Mouse (Mus musculus) ES-E14 (cell line): ENCODE results near the gene Ccr9. TPM values are rescaled to one million over a fixed set of nuclear protein-coding genes. Genes with fewer than 3 reads are reported as not detected.
"Not testable (repeated sequence)": the region's sequence is repeated elsewhere in the genome, so short reads cannot be mapped to it uniquely, and the experiment has no call there.

ENCODE experiments used
- DNase-seq: peaks from one replicate; pipeline ENCODE4 v3.0.0-alpha.2; 2013; ENCODE audit warnings: low read depth, low spot score
- H3K27ac ChIP-seq: 2 replicates; pipeline ENCODE4 v1.5.1; 2012; ENCODE audit warnings: low read depth, mild to moderate bottlenecking, low read length, moderate library complexity, mixed read lengths; ENCODE audit not compliant: poor library complexity, insufficient read depth, severe bottlenecking
- H3K36me3 ChIP-seq: 2 replicates; pipeline ENCODE4 v1.6.1; 2012; ENCODE audit warnings: mild to moderate bottlenecking, low read length, moderate library complexity, mixed read lengths; ENCODE audit not compliant: control insufficient read depth, poor library complexity, insufficient read depth, severe bottlenecking
- H3K4me1 ChIP-seq, 2 experiments: fragments of 150-350 bp in 1 of 2; sonication (generic) in 1 of 2; 2 replicates each; pipeline ENCODE4 v1.6.1; 2012; ENCODE audit warnings: low read length in 2 of 2, mild to moderate bottlenecking in 1 of 2, mixed read lengths in 1 of 2; ENCODE audit not compliant: control insufficient read depth in 2 of 2, insufficient read depth in 2 of 2, poor library complexity in 1 of 2
- H3K4me3 ChIP-seq, 2 experiments: fragments of 150-350 bp in 1 of 2; sonication (generic) in 1 of 2; 2 replicates each; pipeline ENCODE4 v1.5.1; 2012; ENCODE audit warnings: low read length in 2 of 2, low read depth in 1 of 2, mild to moderate bottlenecking in 1 of 2, mixed read lengths in 1 of 2; ENCODE audit not compliant: insufficient read depth in 1 of 2, poor library complexity in 1 of 2, severe bottlenecking in 1 of 2
- H3K9ac ChIP-seq: 2 replicates; pipeline ENCODE4 v1.6.1; 2012; ENCODE audit warnings: low read depth, mild to moderate bottlenecking, low read length, mixed read lengths; ENCODE audit not compliant: poor library complexity, insufficient read depth, severe bottlenecking
- H3K9me3 ChIP-seq: fragments of 150-350 bp; sonication (generic); 2 replicates; pipeline ENCODE4 v1.6.1; 2012; ENCODE audit warnings: low read depth, mild to moderate bottlenecking, low read length; ENCODE audit not compliant: control insufficient read depth, insufficient read depth
- CHD2 ChIP-seq: IDR thresholded peaks from 2 replicates; pipeline ENCODE4 v1.6.1; 2014; ENCODE audit warnings: mild to moderate bottlenecking, low read depth, low read length, inconsistent platforms
- HCFC1 ChIP-seq: IDR thresholded peaks from 2 replicates; pipeline ENCODE4 v1.6.1; 2012; ENCODE audit warnings: low read length, inconsistent platforms, borderline replicate concordance; ENCODE audit not compliant: insufficient read depth
- MAFK ChIP-seq: IDR thresholded peaks from 2 replicates; pipeline ENCODE4 v1.6.1; 2014; ENCODE audit warnings: mild to moderate bottlenecking, low read depth, low read length, inconsistent platforms; ENCODE audit not compliant: insufficient read depth
- ZC3H11A ChIP-seq: IDR thresholded peaks from 2 replicates; pipeline ENCODE4 v1.6.1; 2012; ENCODE audit warnings: low read depth, mild to moderate bottlenecking, inconsistent platforms, low read length, borderline replicate concordance
- ZNF384 ChIP-seq: IDR thresholded peaks from 2 replicates; pipeline ENCODE4 v1.6.1; 2012; ENCODE audit warnings: low read depth, low read length, inconsistent platforms
- in situ Hi-C, 2 experiments: fragments of 600-800 bp; cut with MboI; formaldehyde crosslinking; loops; one replicate each; pipeline ENCODE4 v1.15.1; 2025; ENCODE audit warnings: low sequenced_read_pairs in 2 of 2, inconsistent platforms in 1 of 2; ENCODE audit not compliant: unreplicated experiment in 2 of 2
- total RNA-seq: library from RNA; depleted of rRNA; stranded (reverse); fragments of 300-350 nt; gene quantifications from 2 replicates; pipeline ENCODE4 v1.2.3, GENCODE M21; 2012

Ccr9 gene
- total RNA-seq, 1 experiment, result not detected

- no peaks in the 10 kb centered on the region for H3K36me3 ChIP-seq
- H3K9me3 ChIP-seq, result no peaks in the 10 kb centered on the region
- in situ Hi-C loops, result no loop called here
- H3K4me1 ChIP-seq, result no peaks in the 10 kb centered on the region
- H3K9ac ChIP-seq, result no peak overlapping the region
- no peak overlapping the region for H3K4me3 ChIP-seq
- no peak overlapping the region for H3K27ac ChIP-seq
- no peak for TF ChIP-seq HCFC1
- no peak for TF ChIP-seq ZNF384
- TF ChIP-seq MAFK, result no peak
- no peak for TF ChIP-seq ZC3H11A
- TF ChIP-seq CHD2, result no peak
- DNase-seq, result no peak
Measured at GRCm38 (mm10) chr9:123740799-123741198, 62.6 kb downstream of the Ccr9 start.

GRCm38 (mm10) chr9:123749687-123750086 is 71.4 kb downstream of the Ccr9 start:
- H3K9me3 ChIP-seq, DNase-seq, H3K4me3 ChIP-seq, H3K4me1 ChIP-seq, H3K9ac ChIP-seq, H3K36me3 ChIP-seq, H3K27ac ChIP-seq, in situ Hi-C loops: not testable (repeated sequence)

- Histone ChIP-seq H3K4me1 (no peaks in the 10 kb centered on the region), H3K27ac (no peak overlapping the region), H3K9me3 (no peaks in the 10 kb centered on the region), H3K36me3 (no peaks in the 10 kb centered on the region), H3K4me3 (no peak overlapping the region), H3K9ac (no peak overlapping the region)
- no peak for TF ChIP-seq MAFK
- TF ChIP-seq ZNF384, result no peak
- TF ChIP-seq CHD2, result no peak
- no peak for TF ChIP-seq ZC3H11A
- no peak for TF ChIP-seq HCFC1
- in situ Hi-C loops, result no loop called here
- DNase-seq, result no peak
Measured at GRCm38 (mm10) chr9:123754333-123754732, 76.1 kb downstream of the Ccr9 start.

DNA sequence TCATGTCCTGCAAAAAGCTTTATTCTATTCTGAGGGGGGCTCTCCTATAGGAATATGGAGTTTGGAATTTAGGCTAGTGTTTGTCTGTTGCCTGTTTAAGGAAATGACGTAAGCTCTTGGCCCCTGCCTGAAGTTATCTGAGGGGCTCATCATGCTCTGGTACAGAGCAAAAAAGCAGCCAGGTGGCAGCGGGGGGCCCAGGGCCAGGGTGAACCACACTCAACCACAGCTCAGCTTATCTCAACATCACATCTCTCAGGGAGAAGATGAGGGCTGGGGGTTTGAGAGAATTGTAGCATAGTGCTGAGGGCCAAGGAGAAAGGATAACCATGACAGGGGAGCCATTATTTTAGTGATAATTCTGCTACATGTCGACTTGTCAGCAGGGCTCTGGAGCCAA is 78.5 kb downstream of the Ccr9 start:
- Histone ChIP-seq H3K4me1 (no peaks in the 10 kb centered on the region), H3K27ac (no peak overlapping the region), H3K4me3 (no peak overlapping the region), H3K9ac (no peak overlapping the region), H3K36me3 (no peaks in the 10 kb centered on the region), H3K9me3 (no peaks in the 10 kb centered on the region)
- DNase-seq, result no peak
- in situ Hi-C loops, result no loop called here
- TF ChIP-seq CHD2, result no peak
- TF ChIP-seq MAFK, result no peak
- TF ChIP-seq HCFC1, result no peak
- no peak for TF ChIP-seq ZC3H11A
- TF ChIP-seq ZNF384, result no peak

DNA sequence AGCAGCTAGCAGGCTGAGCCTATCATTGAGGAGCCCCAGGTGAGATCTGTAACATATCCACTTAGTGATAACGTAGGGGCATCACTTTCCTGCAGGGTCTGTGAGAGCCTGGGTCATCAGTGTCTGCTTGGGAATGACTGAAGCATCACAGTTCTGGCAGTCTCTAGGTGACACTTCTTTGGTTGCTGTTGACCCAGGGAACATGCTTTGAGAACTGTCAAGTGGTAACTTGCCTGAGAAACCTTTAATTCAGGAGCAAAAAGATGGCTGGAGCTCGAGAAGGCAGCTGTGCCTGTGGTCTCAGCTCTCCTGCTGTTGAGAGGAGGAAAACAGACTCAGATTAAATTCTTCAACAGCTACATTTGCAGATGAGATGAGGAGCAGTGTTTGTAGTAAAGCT is 79.1 kb downstream of the Ccr9 start:
- H3K27ac ChIP-seq, result no peak overlapping the region
- H3K9me3 ChIP-seq, result no peaks in the 10 kb centered on the region
- no peaks in the 10 kb centered on the region for H3K36me3 ChIP-seq
- no peaks in the 10 kb centered on the region for H3K4me1 ChIP-seq
- in situ Hi-C loops, result no loop called here
- DNase-seq, result no peak
- no peak for TF ChIP-seq CHD2
- H3K4me3 ChIP-seq, result no peak overlapping the region
- H3K9ac ChIP-seq, result no peak overlapping the region
